Mouse (Mus musculus) testis, adult 2 months (tissue): Measurements from ENCODE around the gene Myb.

Experiments used
- CTCF ChIP-seq: fragments of 200-500 bp; IDR thresholded peaks from 2 replicates; pipeline ENCODE4 v1.5.1; 2012; ENCODE audit warnings: low read depth, mild to moderate bottlenecking, inconsistent platforms, low read length, moderate library complexity; ENCODE audit not compliant: control insufficient read depth, insufficient read depth, insufficient replicate concordance
- POLR2A ChIP-seq: fragments of 200-500 bp; IDR thresholded peaks from 2 replicates; pipeline ENCODE4 v1.6.1; 2012; ENCODE audit warnings: low read depth, mild to moderate bottlenecking, inconsistent platforms, low read length, moderate library complexity; ENCODE audit not compliant: control insufficient read depth

GRCm38 (mm10) chr10:21158918-21159443, 1.8 kb downstream of the Myb start:
- no peak for TF ChIP-seq POLR2A
- no peak for TF ChIP-seq CTCF
